In the genomic region with DNA sequence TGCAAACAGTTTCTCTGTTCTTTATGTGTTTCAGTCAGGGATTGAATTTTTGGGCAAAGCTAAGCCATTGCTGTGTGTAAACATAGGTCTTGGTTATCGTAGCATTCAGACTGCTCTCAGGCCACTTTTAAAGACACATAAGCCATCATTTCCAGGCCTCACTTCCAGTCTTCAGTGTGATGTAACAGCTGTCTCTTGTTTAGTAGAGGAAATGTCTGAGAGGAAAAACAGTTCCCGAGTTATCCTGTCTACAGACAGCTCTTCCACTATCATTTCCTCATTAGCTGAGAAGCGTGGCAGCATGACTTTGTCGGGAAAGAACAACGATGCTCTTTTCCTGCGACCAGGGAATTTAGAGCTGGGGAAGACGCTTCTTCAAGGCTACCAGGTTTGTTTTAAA, we compare ENCODE assay signal across 20 mouse cellular contexts.
"Had no signal": no experiment of that assay in that cellular context is flagged by ENCODE, and none has a peak within 500 bp of the region (broad histone marks: within the 10 kb centered on the region; RNA-seq: fewer than 3 reads in every experiment).

No protein-coding gene starts in this region.

- H3K4me2 ChIP-seq: limb, embryonic 12.5 days; limb, embryonic 15.5 days; liver, embryonic 11.5 days; midbrain, embryonic 11.5 days; neural tube, embryonic 13.5 days; stomach, embryonic 15.5 days had no signal

- H3K9ac ChIP-seq: limb, embryonic 12.5 days; limb, embryonic 15.5 days; liver, embryonic 14.5 days; liver, postnatal 0 days; midbrain, embryonic 15.5 days; neural tube, embryonic 13.5 days; stomach, embryonic 15.5 days had no signal

- H3K27ac ChIP-seq: limb, embryonic 12.5 days; limb, embryonic 15.5 days; liver, embryonic 14.5 days; neural tube, embryonic 13.5 days; stomach, embryonic 15.5 days had no signal

- ATAC-seq: liver, postnatal 0 days; midbrain, embryonic 15.5 days had no signal

- H3K9me3 ChIP-seq: limb, embryonic 12.5 days; limb, embryonic 15.5 days; midbrain, embryonic 15.5 days; neural tube, embryonic 13.5 days; stomach, embryonic 15.5 days had no signal

- H3K4me3 ChIP-seq: limb, embryonic 12.5 days; limb, embryonic 15.5 days; midbrain, embryonic 15.5 days; myocyte; neural tube, embryonic 13.5 days; stomach, embryonic 15.5 days had no signal

- H3K27me3 ChIP-seq: limb, embryonic 12.5 days; limb, embryonic 15.5 days; midbrain, embryonic 15.5 days; neural tube, embryonic 13.5 days; stomach, embryonic 15.5 days had no signal

- H3K36me3 ChIP-seq: limb, embryonic 12.5 days; limb, embryonic 15.5 days; midbrain, embryonic 15.5 days; neural tube, embryonic 13.5 days; stomach, embryonic 15.5 days had no signal

- DNase-seq: kidney, adult 2 months; kidney, postnatal 10 days; kidney, postnatal 36 days; left cerebral cortex, postnatal 4 days; liver, postnatal 0 days; lung, postnatal 14 days; lung, postnatal 4 days; retina, postnatal 1 day; right cerebral cortex, postnatal 25 days; spleen, adult 18-20 months; thymus, postnatal 25 days had no signal

- H3K4me1 ChIP-seq: limb, embryonic 15.5 days; midbrain, embryonic 15.5 days; stomach, embryonic 15.5 days had no signal
